Mouse (Mus musculus) c-Kit-positive CD71-negative TER-119-negative erythroid progenitor cells, embryonic 14.5 days (primary cell): ENCODE data around the gene Gm17660.
"Not testable (repeated sequence)": the region's sequence is repeated elsewhere in the genome, so short reads cannot be mapped to it uniquely, and the experiment has no call there.

Experiments used
- DNase-seq: peaks from one replicate; pipeline ENCODE4 v3.0.0-alpha.2; 2013; ENCODE audit warnings: low read depth

The Gm17660 gene

DNA sequence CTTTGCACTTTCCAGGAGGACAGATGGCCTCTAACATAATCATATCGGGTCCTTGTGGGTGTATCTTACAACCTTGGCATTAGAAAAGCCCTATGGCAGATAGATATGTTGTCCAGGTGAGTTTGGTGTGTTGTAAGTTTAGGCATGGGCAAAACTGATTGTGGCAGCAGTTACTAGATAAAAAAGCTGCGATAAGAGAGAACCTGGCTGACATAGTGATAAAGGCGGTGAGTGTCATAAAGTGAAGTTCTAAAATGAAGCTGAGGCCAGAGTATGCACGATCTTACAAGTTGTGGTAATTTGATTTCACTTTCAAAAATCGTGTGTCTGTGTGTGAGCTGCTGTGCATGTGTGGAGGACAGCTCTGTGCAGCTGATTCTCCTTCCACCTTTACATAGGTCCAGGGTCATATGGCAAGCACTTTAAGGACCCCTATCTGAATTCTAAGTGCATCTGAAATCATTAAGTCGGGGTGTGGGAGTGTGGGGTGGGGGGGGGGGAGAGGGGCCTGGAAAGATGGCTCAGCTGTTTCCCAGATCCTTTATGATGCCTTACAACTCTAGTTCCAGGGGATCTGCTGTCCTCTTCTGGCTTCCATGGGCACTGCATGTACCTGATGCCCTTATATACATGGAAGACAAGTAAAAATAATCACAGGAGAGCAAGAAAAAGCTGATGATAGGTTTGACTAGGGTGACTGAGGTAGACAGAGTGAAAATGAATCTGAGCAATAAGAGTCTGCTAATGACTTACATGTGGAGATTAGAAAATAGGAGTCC, 38.1 kb downstream of the Gm17660 start:
- DNase-seq, result no peak

DNA sequence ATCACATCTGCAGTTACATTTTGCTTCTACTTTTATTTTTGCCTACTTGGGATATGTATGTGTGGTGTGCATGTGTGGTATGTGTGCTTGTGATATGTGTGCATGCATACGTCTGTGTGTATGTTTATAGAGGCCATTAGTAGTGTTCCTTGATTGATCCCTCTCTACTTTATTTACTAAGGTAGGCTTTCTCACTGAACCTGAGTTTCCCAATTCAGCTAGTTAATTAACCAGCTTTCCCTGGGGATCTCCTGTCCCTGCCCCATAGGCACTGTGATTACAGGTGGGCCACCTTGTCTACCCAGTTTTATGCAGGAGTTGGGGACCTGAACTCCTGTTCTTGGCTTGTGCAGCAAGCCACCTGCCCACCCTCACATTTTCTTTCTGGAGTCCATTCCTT, 40.7 kb downstream of the Gm17660 start:
- no peak for DNase-seq

DNA sequence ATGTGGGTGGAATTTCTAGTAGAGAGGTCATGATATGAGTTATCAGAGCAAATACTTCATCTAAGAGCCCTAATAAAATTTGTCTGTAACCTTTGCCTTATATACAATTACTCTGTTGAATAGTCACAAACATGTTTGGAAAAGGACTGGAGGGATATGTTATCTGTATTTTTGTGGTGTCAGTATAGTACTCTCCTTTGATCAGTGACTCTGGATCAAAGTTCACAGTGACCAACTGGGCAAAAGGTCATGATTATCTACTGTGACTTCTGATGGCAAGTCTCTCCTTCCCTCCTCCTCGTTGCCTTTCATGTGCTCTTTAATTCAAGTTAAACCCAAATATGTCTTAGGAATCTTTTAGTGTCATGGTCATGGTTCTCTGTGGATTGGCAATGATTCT, 41.6 kb downstream of the Gm17660 start:
- DNase-seq, result no peak

DNA sequence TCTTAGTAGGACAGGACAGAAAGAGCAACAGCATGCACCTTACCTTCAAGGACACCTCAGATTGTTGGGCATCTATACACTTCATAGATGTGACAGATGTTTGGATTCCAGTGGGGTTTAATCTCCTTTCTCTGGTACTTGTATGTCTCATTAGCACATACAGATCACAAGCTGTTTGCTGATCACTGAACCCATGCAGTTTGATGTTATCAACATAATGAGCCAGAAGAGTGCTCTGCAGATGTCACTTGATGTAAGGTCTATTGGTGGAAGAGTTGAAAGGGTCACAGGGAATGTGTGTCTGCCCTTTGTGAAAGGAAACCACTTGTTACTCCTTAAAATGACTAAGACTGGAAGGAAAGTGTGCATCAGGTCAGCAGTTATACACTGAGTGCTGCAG, 42.3 kb downstream of the Gm17660 start:
- no peak for DNase-seq

DNA sequence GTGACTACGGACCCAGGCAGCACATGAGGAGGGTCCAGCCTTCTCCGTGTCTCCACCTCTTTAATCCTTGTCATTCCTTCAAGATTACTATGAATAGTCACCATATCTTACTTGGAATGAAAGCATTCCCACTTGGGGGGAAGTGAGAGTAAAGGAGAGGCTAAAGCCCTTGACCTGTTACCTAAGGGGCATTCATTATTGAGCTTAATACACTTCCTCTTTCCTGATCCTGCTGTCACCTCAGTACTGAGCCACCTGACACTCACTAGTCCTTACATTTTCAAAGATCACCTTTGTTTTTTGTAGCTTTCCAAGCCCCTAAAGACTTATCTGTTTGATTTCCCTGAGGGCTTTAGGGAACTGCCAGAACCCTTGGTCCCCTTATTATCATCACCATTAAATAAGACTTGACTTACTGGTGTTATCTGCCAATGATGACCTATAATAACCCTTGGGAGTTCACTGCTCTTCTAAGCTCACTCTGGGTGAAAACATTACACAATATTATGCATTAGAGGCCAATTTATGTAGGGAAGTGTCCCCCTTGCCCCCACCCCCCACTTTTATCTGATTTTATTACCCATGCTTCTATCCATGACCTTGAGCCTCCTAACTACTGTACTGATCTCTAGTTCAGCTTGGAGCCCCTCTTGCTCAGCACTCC, 44.8 kb downstream of the Gm17660 start:
- DNase-seq, result no peak

DNA sequence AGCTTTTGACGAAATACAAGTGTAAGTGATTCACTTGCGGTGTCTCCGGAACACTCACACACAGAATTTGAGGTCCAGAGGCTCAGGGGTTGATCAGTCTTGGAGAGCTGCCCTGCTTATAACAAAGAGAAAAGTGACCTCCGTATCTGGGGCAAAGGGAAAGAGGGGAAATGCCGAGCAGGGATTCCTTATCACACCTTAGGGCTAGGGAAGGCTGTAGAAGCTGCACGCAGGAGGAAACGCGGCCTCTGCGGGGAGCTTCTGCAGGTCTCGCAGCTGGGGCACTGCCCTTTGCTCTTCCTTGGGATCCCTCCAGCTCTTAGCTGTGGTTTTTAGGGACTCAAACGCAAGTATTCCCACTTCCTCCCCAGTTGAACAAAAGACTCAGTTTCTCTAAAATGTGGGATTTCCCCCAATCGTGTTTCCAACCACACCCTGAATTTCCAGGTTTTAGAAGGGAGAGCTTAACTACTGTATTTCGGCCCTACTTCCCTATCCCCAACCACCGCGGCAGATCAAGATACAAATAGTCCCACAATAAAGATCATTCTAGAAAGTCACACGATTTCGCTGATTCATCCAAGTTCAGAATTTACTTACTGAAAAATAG, 52.1 kb downstream of the Gm17660 start:
- DNase-seq, result no peak

DNA sequence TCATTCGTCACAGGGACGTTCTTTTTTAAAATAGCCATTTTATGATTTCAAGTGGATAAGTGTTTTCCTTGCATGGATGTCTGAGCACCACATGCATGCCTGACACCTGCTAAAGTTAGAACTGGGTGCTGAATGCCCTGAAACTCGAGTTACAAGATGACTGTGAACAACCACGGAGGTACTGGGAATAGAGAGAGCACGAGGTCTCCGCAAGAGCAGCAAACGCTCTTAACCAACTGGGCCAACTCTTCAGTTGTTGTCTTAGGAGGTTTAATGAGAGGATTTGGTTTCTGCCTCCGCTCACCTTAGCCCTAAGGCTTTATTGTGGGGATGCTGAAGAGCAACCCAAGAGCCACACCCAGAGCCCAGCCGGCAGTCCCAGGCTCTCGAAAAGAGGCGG, 52.6 kb downstream of the Gm17660 start:
- no peak for DNase-seq

DNA sequence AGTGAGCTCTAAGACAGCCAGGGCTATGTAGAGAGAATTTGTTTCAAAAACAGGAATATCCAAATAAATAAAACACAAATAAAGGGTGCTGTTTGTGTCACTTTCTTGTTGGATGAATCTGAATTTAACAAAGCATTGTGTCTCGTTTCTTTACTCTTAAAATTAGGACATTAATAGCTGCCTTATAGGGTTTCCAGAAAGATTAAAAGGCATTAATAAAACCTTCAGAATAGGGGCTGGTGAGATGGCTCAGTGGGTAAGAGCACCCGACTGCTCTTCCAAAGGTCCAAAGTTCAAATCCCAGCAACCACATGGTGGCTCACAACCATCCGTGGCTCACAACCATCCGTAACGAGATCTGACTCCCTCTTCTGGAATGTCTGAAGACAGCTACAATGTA, 53.2 kb downstream of the Gm17660 start:
- DNase-seq, result not testable (repeated sequence)

DNA sequence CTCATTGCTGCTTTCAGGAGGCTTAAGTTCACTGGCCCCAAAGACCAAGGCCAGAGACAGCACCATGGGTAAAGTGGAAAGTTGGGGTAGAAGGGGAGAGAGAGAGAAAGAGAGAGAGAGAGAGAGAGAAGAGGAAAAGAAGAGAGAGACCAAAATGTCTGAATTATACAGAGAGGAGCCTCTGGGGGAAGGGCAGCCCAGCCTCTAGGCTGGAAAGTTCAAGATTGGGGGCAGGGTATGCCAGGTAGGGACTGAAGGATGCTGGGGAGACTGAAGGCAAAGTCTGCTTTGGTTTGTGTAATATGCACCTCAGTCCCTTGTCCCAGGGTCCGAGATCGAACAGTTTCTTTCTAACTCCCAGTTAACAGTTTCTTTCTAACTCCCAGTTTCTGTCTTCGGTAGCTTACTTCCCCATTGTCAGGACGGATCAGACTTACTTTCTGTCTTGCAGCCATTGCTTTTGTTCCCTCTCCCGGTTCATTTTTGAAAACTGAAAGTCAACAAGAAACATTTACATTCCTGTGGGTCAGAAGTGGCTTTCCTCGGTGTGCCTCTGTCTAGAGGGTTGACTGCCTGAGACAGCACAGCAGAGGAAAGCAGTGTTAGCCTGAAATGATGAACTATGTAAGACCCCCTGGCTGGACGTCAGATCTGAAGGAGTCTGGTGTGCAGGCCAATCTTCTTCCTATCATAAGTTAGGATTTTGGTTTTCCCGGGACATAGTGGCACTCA, 54.0 kb downstream of the Gm17660 start:
- no peak for DNase-seq

DNA sequence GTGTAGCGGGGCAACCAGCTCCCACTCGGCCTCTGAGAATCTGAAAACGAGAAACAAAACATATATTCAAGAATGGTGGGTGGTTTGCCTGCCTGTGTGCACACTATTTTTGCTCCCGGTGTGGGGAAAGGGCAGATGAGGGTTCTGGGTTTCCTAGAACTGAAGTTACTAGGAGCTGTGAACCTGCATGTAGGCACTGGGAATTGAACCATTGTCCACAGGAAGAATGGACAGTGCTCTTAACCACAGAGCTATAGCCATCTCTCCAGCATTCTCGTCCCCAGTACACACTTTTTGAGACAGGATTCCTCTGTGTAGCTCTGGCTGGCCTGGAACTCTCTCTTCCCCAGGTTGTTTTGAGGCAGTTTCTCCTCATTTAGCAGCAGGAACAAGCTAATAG, 54.9 kb downstream of the Gm17660 start:
- no peak for DNase-seq

DNA sequence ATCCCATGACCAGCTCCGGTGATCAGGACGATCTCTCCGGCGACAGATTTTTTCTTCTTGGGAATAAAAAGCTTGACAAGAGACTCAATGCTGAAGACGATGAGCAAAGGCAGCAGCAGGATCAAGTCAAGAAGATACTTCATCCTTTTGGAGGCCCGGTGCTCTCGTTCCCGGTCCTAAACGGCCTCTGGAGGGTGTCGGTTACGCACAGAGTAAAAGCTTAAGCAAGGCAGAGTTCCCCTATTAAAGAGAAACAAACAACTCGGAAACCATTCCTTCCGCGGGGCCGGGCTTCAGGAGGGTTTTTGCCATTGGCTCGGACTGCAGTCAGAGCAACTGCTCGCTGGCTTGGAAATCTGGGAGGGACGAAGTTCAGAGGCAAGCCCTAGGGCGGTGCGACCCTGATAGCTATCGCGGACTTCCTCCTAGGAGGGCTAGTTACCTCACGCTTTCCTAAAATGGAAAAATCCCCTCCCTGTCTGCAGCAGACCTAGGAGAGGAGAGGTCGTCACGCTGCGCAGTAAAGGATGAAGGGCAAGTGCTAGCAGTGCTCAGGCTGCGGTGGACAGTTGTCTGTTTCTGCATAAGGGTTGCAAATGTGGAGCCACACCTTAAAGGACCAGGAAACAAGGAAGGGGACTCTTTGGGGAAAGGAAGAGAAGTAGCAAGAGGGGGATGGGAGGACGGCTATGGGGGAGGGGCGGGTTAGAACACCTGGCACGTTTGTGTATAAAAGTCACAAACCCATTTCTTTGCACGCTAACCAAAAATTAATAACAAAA, 55.6 kb downstream of the Gm17660 start, which contains the start of gene Hsd17b11:
TSS of gene Hsd17b11 (minus strand) at position 323 of the 782 bp plus-strand sequence.
- DNase-seq, result peak; percentile 68
